Mouse (Mus musculus) embryo, embryonic 10 days (tissue): ENCODE results near the gene Ltk.

Experiments
- DNase-seq: peaks from one replicate; pipeline ENCODE4 v3.0.0-alpha.2; 2015; ENCODE audit warnings: low spot score

Ltk gene

DNA sequence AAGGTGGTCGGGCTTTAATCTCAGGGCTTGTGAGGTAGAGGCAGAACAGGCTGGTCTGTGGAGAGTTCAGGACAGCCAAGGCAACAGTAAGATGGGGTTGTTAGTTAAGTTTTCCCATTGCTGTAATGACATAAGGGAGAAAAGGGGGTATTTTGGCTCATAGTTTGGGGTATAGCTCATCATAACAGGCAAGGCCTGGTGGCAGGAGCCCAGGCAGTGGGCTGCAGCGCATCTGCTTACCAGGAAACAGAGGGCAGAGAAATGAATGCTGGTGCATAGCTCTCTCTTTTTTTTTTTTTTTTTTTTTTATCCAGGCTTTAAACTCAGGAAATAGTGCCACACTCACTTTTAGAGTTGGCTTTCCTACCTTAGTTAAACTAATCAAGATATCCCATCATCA lies 57.1 kb downstream of the Ltk start:
- DNase-seq: no peak
